Mouse (Mus musculus): ENCODE measurements at regions not wholly inside any gene's neighbourhood (a gene's known extent, or its start where the extent isn't known, plus 50 kb on each side); places are given as distances from the start of the nearest gene placed in this dataset.

- no peak for ATAC-seq (ENCODE audit: low read depth)
Measured at GRCm38 (mm10) chrX:75672976-75673375, 94.9 kb upstream of the Rab39b start.

GRCm38 (mm10) chrX:75667636-75668035 lies 89.6 kb upstream of the Rab39b start:
- 76% methylated on average over 4 of the region's 4 CpGs for WGBS (ENCODE audit: insufficient replicate concordance)
- Histone ChIP-seq H3K4me2 (ENCODE audit: low read depth, low read length) (no peak overlapping the region), H3K27ac (ENCODE audit: low read length) (no peak overlapping the region), H3K36me3 (ENCODE audit: control insufficient read depth, insufficient read depth) (no peaks in the 10 kb centered on the region), H3K9ac (ENCODE audit: low read depth, low read length) (no peak overlapping the region), H3K27me3 (ENCODE audit: control insufficient read depth, insufficient read depth, low read depth, low read length) (no peaks in the 10 kb centered on the region), H3K4me1 (ENCODE audit: control insufficient read depth, low read depth, low read length) (no peaks in the 10 kb centered on the region), H3K9me3 (replicated peaks; ENCODE audit: control insufficient read depth, low read length) (no peaks in the 10 kb centered on the region; the same call in 1 of the 2 replicates), H3K4me3 (ENCODE audit: low read depth, low read length) (no peak overlapping the region)
- no peak for ATAC-seq (ENCODE audit: low read depth)

More at GRCm38 (mm10) chrX:75672976-75673375, 94.9 kb upstream of the Rab39b start:
- Histone ChIP-seq H3K9ac (ENCODE audit: low read depth, low read length) (no peak overlapping the region), H3K4me1 (ENCODE audit: control insufficient read depth, low read depth, low read length) (no peaks in the 10 kb centered on the region), H3K36me3 (ENCODE audit: control insufficient read depth, insufficient read depth) (no peaks in the 10 kb centered on the region), H3K27me3 (ENCODE audit: control insufficient read depth, insufficient read depth, low read depth, low read length) (no peaks in the 10 kb centered on the region), H3K27ac (ENCODE audit: low read length) (no peak overlapping the region), H3K4me3 (ENCODE audit: low read depth, low read length) (peak overlapping the region; percentile 21; the same call in 1 of the 2 replicates), H3K9me3 (replicated peaks; ENCODE audit: control insufficient read depth, low read length) (no peaks in the 10 kb centered on the region), H3K4me2 (ENCODE audit: low read depth, low read length) (peak overlapping the region; percentile 18)
- 70% methylated on average over 13 of the region's 13 CpGs for WGBS (ENCODE audit: insufficient replicate concordance)

- no peak overlapping the region for H3K27ac ChIP-seq (ENCODE audit: low read length)
- H3K36me3 ChIP-seq (ENCODE audit: control insufficient read depth, insufficient read depth): no peaks in the 10 kb centered on the region
- H3K4me2 ChIP-seq (ENCODE audit: low read depth, low read length): no peak overlapping the region
- H3K27me3 ChIP-seq (ENCODE audit: control insufficient read depth, insufficient read depth, low read depth, low read length): no peaks in the 10 kb centered on the region
- no peak for ATAC-seq (ENCODE audit: low read depth)
- no peak overlapping the region for H3K9ac ChIP-seq (ENCODE audit: low read depth, low read length)
- WGBS (ENCODE audit: insufficient replicate concordance): 60% methylated on average over 7 of the region's 7 CpGs
- H3K9me3 ChIP-seq (replicated peaks; ENCODE audit: control insufficient read depth, low read length): no peaks in the 10 kb centered on the region
- H3K4me3 ChIP-seq (ENCODE audit: low read depth, low read length): no peak overlapping the region
- H3K4me1 ChIP-seq (ENCODE audit: control insufficient read depth, low read depth, low read length): no peaks in the 10 kb centered on the region
Measured at GRCm38 (mm10) chrX:75643402-75643801, 65.4 kb upstream of the Rab39b start.

Data from liver, embryonic 16.5 days (tissue).